Mouse (Mus musculus) kidney, adult 2 months (tissue): ENCODE measurements around the gene Aars2. TPM values are rescaled to one million over a fixed set of nuclear protein-coding genes. Genes with fewer than 3 reads are reported as not detected.

Experiments
- DNase-seq: peaks from one replicate; pipeline ENCODE4 v3.0.0; 2021
- H3K27ac ChIP-seq: fragments of 200-500 bp; 2 replicates; pipeline ENCODE4 v1.5.1; 2012; ENCODE audit warnings: low read depth, low read length, control low read depth, inconsistent platforms; ENCODE audit not compliant: insufficient read depth
- H3K27me3 ChIP-seq: fragments of 200-500 bp; replicated peaks from 2 replicates; pipeline ENCODE4 v1.6.1; 2012; ENCODE audit warnings: mild to moderate bottlenecking, moderate library complexity, low read length, inconsistent platforms; ENCODE audit not compliant: control insufficient read depth, insufficient read depth
- H3K36me3 ChIP-seq: fragments of 200-500 bp; 2 replicates; pipeline ENCODE4 v1.6.1; 2012; ENCODE audit warnings: mild to moderate bottlenecking, moderate library complexity, low read length, inconsistent platforms; ENCODE audit not compliant: control insufficient read depth, insufficient read depth
- H3K4me1 ChIP-seq: fragments of 200-500 bp; 2 replicates; pipeline ENCODE4 v1.6.1; 2011; ENCODE audit warnings: low read length; ENCODE audit not compliant: control insufficient read depth, insufficient read depth
- H3K4me3 ChIP-seq: fragments of 200-500 bp; 2 replicates; pipeline ENCODE4 v1.5.1; 2011; ENCODE audit warnings: mild to moderate bottlenecking, low read depth, low read length, control low read depth; ENCODE audit not compliant: insufficient read depth
- CTCF ChIP-seq: fragments of 200-500 bp; conservative IDR thresholded peaks from 2 replicates; pipeline ENCODE4 v1.5.1; 2011; ENCODE audit warnings: low read depth, mild to moderate bottlenecking, control low read depth, low read length, moderate library complexity, mixed read lengths; ENCODE audit not compliant: insufficient read depth, insufficient read length
- POLR2A ChIP-seq: fragments of 200-500 bp; IDR thresholded peaks from one replicate; pipeline ENCODE4 v1.6.1; 2011; ENCODE audit warnings: low read depth, low read length, control low read depth
- WGBS: fragments of 180-500 bp; shearing (Covaris S2); methylation state at CpG from one replicate; pipeline ENCODE4 v1.1.7; 2018; 5-methylcytosine and 5-hydroxymethylcytosine counted together
- polyA plus RNA-seq: library from polyadenylated mRNA; depleted of rRNA; stranded (reverse); fragments of >200 nt; gene quantifications from 2 replicates; pipeline ENCODE4 v1.2.3, GENCODE M21; 2012

The Aars2 gene
- polyA plus RNA-seq, 1 experiment = 16.2 TPM

GRCm38 (mm10) chr17:45524961-45525360 lies 18.3 kb downstream of the Aars2 start:
- Histone ChIP-seq H3K27ac (no peak overlapping the region), H3K4me1 (no peaks in the 10 kb centered on the region), H3K4me3 (no peak overlapping the region), H3K27me3 (no peaks in the 10 kb centered on the region), H3K36me3 (no peaks in the 10 kb centered on the region)
- no peak for TF ChIP-seq POLR2A
- TF ChIP-seq CTCF = no peak
- 78% methylated on average over 4 of the region's 4 CpGs for whole genome bisulfite sequencing
- DNase-seq = no peak

- H3K27ac ChIP-seq = no peak overlapping the region
- TF ChIP-seq POLR2A (no peak), CTCF (no peak)
- H3K4me3 ChIP-seq = no peak overlapping the region
- no peaks in the 10 kb centered on the region for H3K36me3 ChIP-seq
- 24% methylated on average over 5 of the region's 5 CpGs for WGBS
- no peaks in the 10 kb centered on the region for H3K27me3 ChIP-seq
- DNase-seq = peak; percentile 70
- no peaks in the 10 kb centered on the region for H3K4me1 ChIP-seq
Measured at GRCm38 (mm10) chr17:45526571-45526970, 19.9 kb downstream of the Aars2 start.

- TF ChIP-seq CTCF (0 out of 2 replicates have a peak, but pooled peaks have one; percentile 8), POLR2A (no peak)
Measured at GRCm38 (mm10) chr17:45530346-45530782, 23.7 kb downstream of the Aars2 start.

GRCm38 (mm10) chr17:45532896-45533295 lies 26.3 kb downstream of the Aars2 start:
- no peaks in the 10 kb centered on the region for H3K36me3 ChIP-seq
- H3K4me3 ChIP-seq = no peak overlapping the region
- H3K27ac ChIP-seq = no peak overlapping the region
- H3K27me3 ChIP-seq = no peaks in the 10 kb centered on the region
- no peak for TF ChIP-seq POLR2A
- no peak for TF ChIP-seq CTCF
- no peak for DNase-seq
- H3K4me1 ChIP-seq = no peaks in the 10 kb centered on the region
- WGBS = 51% methylated on average over 15 of the region's 15 CpGs

More at GRCm38 (mm10) chr17:45530346-45530782, 23.7 kb downstream of the Aars2 start:
- no peak for DNase-seq
- Histone ChIP-seq H3K4me1 (no peaks in the 10 kb centered on the region), H3K27ac (no peak overlapping the region), H3K27me3 (no peaks in the 10 kb centered on the region), H3K36me3 (no peaks in the 10 kb centered on the region), H3K4me3 (no peak overlapping the region)
- WGBS = 47% methylated on average over 13 of the region's 13 CpGs

GRCm38 (mm10) chr17:45536264-45536663 lies 29.6 kb downstream of the Aars2 start:
- H3K36me3 ChIP-seq = no peaks in the 10 kb centered on the region
- H3K4me1 ChIP-seq = no peaks in the 10 kb centered on the region
- 9% methylated on average over 5 of the region's 5 CpGs for WGBS
- no peak for DNase-seq
- no peaks in the 10 kb centered on the region for H3K27me3 ChIP-seq
- no peak for TF ChIP-seq CTCF
- no peak for TF ChIP-seq POLR2A
- no peak overlapping the region for H3K27ac ChIP-seq
- H3K4me3 ChIP-seq = no peak overlapping the region

GRCm38 (mm10) chr17:45538394-45538793 lies 31.8 kb downstream of the Aars2 start:
- Histone ChIP-seq H3K4me3 (no peak overlapping the region), H3K4me1 (no peaks in the 10 kb centered on the region), H3K36me3 (no peaks in the 10 kb centered on the region), H3K27me3 (no peaks in the 10 kb centered on the region), H3K27ac (no peak overlapping the region)
- DNase-seq = no peak
- WGBS = 55% methylated on average over 4 of the region's 4 CpGs
- TF ChIP-seq POLR2A (no peak), CTCF (no peak)

DNA sequence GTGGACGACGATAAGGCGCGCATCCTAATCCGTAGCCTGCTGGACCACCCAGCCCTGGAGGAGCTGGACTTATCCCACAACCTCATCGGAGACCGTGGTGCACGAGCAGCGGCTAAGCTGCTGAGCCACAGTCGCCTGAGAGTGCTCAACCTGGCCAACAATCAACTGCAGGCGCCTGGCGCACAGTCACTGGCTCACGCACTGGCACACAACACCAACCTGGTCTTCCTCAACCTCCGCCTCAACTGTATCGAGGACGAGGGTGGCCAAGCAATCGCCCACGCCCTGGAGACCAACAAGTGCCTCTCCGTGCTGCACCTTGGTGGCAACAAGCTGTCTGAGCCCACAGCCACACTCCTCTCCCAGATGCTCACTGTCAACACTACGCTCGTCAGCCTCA lies 33.0 kb downstream of the Aars2 start:
- no peaks in the 10 kb centered on the region for H3K27me3 ChIP-seq
- 80% methylated on average over 21 of the region's 21 CpGs for WGBS
- no peak for TF ChIP-seq CTCF
- TF ChIP-seq POLR2A = no peak
- H3K27ac ChIP-seq = no peak overlapping the region
- no peaks in the 10 kb centered on the region for H3K36me3 ChIP-seq
- DNase-seq = no peak
- H3K4me3 ChIP-seq = no peak overlapping the region
- no peaks in the 10 kb centered on the region for H3K4me1 ChIP-seq

- no peaks in the 10 kb centered on the region for H3K36me3 ChIP-seq
- 37% methylated on average over 6 of the region's 6 CpGs for whole genome bisulfite sequencing
- H3K27me3 ChIP-seq = no peaks in the 10 kb centered on the region
- no peak for DNase-seq
- no peak overlapping the region for H3K4me3 ChIP-seq
- no peak for TF ChIP-seq CTCF
- TF ChIP-seq POLR2A = no peak
- H3K4me1 ChIP-seq = no peaks in the 10 kb centered on the region
- H3K27ac ChIP-seq = no peak overlapping the region
Measured at GRCm38 (mm10) chr17:45542129-45542528, 35.5 kb downstream of the Aars2 start.
